Mouse (Mus musculus) intestine, postnatal 0 days (tissue): Measurements from ENCODE around the gene Saal1. TPM values are rescaled to one million over a fixed set of nuclear protein-coding genes. Genes with fewer than 3 reads are reported as not detected.
A peak's percentile ranks its signal among the peaks of the same experiment; 100 is the strongest.

ENCODE experiments used
- ATAC-seq: fragments of 200-750 bp; cut with Nextera tagmentation; 2 replicates; pipeline ENCODE4 v1.8.0; 2017; ENCODE audit warnings: mild to moderate bottlenecking, moderate TSS enrichment, moderate library complexity
- H3K27ac ChIP-seq: fragments of 300-500 bp; sonication (generic); 2 replicates; pipeline ENCODE4 v1.5.1; 2014; ENCODE audit warnings: mild to moderate bottlenecking, low read depth, low read length, moderate library complexity
- H3K27me3 ChIP-seq: fragments of 300-500 bp; sonication (generic); replicated peaks from 2 replicates; pipeline ENCODE4 v1.6.1; 2014; ENCODE audit warnings: low read length, mixed read lengths; ENCODE audit not compliant: control insufficient read depth, insufficient read depth
- H3K36me3 ChIP-seq: fragments of 300-500 bp; sonication (generic); 2 replicates; pipeline ENCODE4 v1.6.1; 2014; ENCODE audit warnings: mild to moderate bottlenecking, moderate library complexity; ENCODE audit not compliant: control insufficient read depth, insufficient read depth
- H3K4me1 ChIP-seq: fragments of 300-500 bp; sonication (generic); replicated peaks from 2 replicates; pipeline ENCODE4 v1.6.1; 2014; ENCODE audit warnings: antibody characterized with exemption, low read length, mixed read lengths; ENCODE audit not compliant: control insufficient read depth, insufficient read depth
- H3K4me2 ChIP-seq: fragments of 300-500 bp; sonication (generic); replicated peaks from 2 replicates; pipeline ENCODE4 v1.6.1; 2014; ENCODE audit warnings: low read depth, mild to moderate bottlenecking, moderate library complexity
- H3K4me3 ChIP-seq: fragments of 300-500 bp; sonication (generic); 2 replicates; pipeline ENCODE4 v1.5.1; 2014; ENCODE audit warnings: low read depth, low read length
- H3K9ac ChIP-seq: fragments of 300-500 bp; sonication (generic); 2 replicates; pipeline ENCODE4 v1.6.1; 2014; ENCODE audit warnings: mild to moderate bottlenecking, low read depth, low read length
- H3K9me3 ChIP-seq: fragments of 300-500 bp; sonication (generic); 2 replicates; pipeline ENCODE4 v1.6.1; 2016; ENCODE audit warnings: mixed run types; ENCODE audit not compliant: control insufficient read depth
- CTCF ChIP-seq: sonication (generic); IDR thresholded peaks from 2 replicates; pipeline ENCODE4 v1.5.1; 2016; ENCODE audit warnings: low read depth, mild to moderate bottlenecking, control low read depth, antibody characterized with exemption, moderate library complexity
- WGBS: fragments of 180-500 bp; shearing (Covaris S2); extraction: QIAGEN DNeasy Blood & Tissue Kit; methylation state at CpG from one replicate; pipeline ENCODE4 v1.1.7; 2014; 5-methylcytosine and 5-hydroxymethylcytosine counted together
- polyA plus RNA-seq: library from polyadenylated mRNA; unstranded; fragments of >200 nt; fragmentation: Nextera tagmentation; extraction: Ambion mirVana; gene quantifications from 2 replicates; pipeline ENCODE4 v1.2.1, GENCODE M21; 2015

Saal1 gene
- polyA plus RNA-seq, 1 experiment from 2014 or later = 8.4 TPM

DNA sequence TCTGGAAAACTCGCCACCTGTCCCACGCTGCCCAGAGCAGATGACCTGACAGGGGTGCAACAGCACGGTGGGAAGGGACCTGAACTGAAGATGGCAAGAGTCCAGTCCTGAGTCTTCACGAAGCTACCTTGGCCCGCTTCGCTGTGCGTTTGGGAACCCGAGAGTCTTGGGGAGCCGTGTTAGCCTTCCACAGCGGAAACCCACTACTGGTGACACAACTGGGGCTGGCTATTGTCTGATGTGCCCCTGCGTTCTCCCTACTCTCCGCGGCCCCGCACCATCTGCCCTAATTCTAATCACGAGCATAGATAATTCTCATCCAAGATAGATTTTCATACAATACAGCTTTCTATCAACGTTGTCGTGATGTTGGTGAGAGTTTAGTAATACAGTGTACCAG, 70.4 kb downstream of the Saal1 start:
- H3K4me1 ChIP-seq = 0 out of 2 replicates have a peak, but pooled peaks cover 4% of the 10 kb centered on the region
- no peak; the same call in 1 of the 2 replicates for ATAC-seq
- no peak overlapping the region for H3K27ac ChIP-seq
- no peak for TF ChIP-seq CTCF
- H3K27me3 ChIP-seq = no peaks in the 10 kb centered on the region
- 0 out of 2 replicates have a peak, but pooled peaks cover 4% of the 10 kb centered on the region for H3K36me3 ChIP-seq
- 14% methylated on average over 17 of the region's 17 CpGs for WGBS
- peak overlapping the region; percentile 100 for H3K4me2 ChIP-seq
- peak overlapping the region; percentile 83 for H3K4me3 ChIP-seq
- peak overlapping the region; percentile 71; the same call in 1 of the 2 replicates for H3K9ac ChIP-seq
- no peaks in the 10 kb centered on the region for H3K9me3 ChIP-seq

DNA sequence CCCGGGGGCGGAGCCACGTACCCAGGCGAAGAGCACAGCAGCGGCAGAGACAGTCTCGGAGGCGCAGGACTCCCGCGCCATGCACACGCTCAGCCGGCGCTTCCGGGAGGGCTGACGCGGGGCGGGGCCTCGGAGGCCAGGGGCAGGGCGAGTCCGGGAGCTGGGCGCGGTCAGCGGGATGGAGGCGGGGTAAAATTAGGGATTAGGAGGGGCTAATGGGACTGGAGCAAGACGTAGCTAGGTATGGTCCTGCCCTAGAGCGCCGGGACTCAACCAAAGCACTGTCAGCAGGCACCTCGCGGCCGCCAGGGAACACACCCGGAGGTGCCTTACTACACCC, 70.8 kb downstream of the Saal1 start, which contains the start of gene Sergef:
Gene Sergef (minus strand): TSS at position 116 of the 340 bp plus-strand sequence.
- peak; percentile 88 for ATAC-seq
- H3K4me1 ChIP-seq = 0 out of 2 replicates have a peak, but pooled peaks cover 4% of the 10 kb centered on the region
- no peaks in the 10 kb centered on the region for H3K9me3 ChIP-seq
- H3K9ac ChIP-seq = peak within 1 kb of the TSS; percentile 71
- H3K36me3 ChIP-seq = 0 out of 2 replicates have a peak, but pooled peaks cover 4% of the 10 kb centered on the region
- 0% methylated on average over 28 of the region's 30 CpGs for WGBS
- peak within 1 kb of the TSS; percentile 83 for H3K4me3 ChIP-seq
- H3K27ac ChIP-seq = no peak within 1 kb of the TSS
- TF ChIP-seq CTCF = no peak
- H3K27me3 ChIP-seq = no peaks in the 10 kb centered on the region
- peak within 1 kb of the TSS; percentile 100 for H3K4me2 ChIP-seq

DNA sequence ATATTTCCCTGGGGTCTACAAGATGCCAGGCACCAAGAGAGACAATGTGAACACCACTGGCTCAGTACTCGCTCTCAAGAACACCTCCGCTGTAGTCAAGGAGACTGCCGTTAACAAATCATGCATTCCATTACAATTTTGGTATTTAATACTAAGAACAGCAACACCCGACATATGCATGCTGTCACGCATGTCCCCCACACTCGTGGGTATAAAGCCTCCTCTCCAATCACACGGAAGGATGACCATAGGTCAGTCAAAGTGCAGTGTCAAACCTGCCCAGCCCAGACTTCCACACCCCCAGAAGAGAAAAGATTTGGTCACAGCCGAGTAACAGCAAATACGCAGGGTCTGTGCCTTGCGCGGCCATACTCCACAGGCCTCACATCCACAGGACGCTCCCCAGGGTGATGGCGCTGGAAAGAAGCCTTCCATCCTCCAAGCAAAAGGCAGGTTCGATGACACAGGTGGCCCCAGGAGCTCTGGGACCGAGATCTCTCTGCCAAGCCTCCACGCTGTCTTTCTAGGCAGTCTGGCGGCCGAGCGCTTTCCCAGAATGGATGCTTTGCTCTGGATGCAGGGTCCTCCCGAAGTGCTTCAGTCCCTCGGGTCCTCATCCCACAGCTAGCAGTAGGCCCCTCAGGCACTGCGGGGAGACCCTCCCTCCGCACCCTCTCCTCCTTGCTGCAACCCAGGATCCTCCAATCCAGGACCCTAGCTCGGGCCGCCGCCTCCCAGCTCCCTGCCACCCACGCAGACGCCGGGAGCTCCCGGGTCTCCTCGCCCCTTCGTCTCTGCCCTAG, 71.4 kb downstream of the Saal1 start:
- WGBS = 11% methylated on average over 32 of the region's 32 CpGs
- Histone ChIP-seq H3K27ac (no peak overlapping the region), H3K9me3 (no peaks in the 10 kb centered on the region), H3K4me3 (peak overlapping the region; percentile 83), H3K27me3 (no peaks in the 10 kb centered on the region), H3K36me3 (0 out of 2 replicates have a peak, but pooled peaks cover 4% of the 10 kb centered on the region), H3K4me2 (peak overlapping the region; percentile 100), H3K4me1 (0 out of 2 replicates have a peak, but pooled peaks cover 4% of the 10 kb centered on the region), H3K9ac (peak overlapping the region; percentile 71)
- no peak for TF ChIP-seq CTCF
- ATAC-seq = peak; percentile 32; the same call in 1 of the 2 replicates

Other genes with a start within 250 kb of the Saal1 start
- gene Sergef, start 70.9 kb downstream of the Saal1 start, polyA plus RNA-seq = 7.5 TPM in 2 replicates
- gene Tph1, start 38.1 kb downstream of the Saal1 start, polyA plus RNA-seq = 4.8 and 5.3 TPM in 2 replicates
- gene Saa3, start 5.0 kb upstream of the Saal1 start, polyA plus RNA-seq = 2.3 and 5.2 TPM in 2 replicates
- gene Saa4, start 21.9 kb upstream of the Saal1 start, polyA plus RNA-seq = not detected in 2 replicates
- gene Saa1, start 32.3 kb upstream of the Saal1 start, polyA plus RNA-seq = 0.29 and 0.47 TPM in 2 replicates
- not detected in 2 replicates for gene Saa2, start 41.1 kb upstream of the Saal1 start, polyA plus RNA-seq
- gene Hps5, start 85.4 kb upstream of the Saal1 start, polyA plus RNA-seq = 13.9 and 14.7 TPM in 2 replicates
- 51.3 and 52.7 TPM in 2 replicates for gene Gtf2h1, start 85.4 kb upstream of the Saal1 start, polyA plus RNA-seq
- 1,258 and 1,338 TPM in 2 replicates for gene Ldha, start 130.8 kb upstream of the Saal1 start, polyA plus RNA-seq
- not detected in 2 replicates for gene Ldhc, start 150.5 kb upstream of the Saal1 start, polyA plus RNA-seq
- gene Tsg101, start 209.3 kb upstream of the Saal1 start, polyA plus RNA-seq = 100 and 107 TPM in 2 replicates
- 4.2 and 4.9 TPM in 2 replicates for gene Uevld, start 247.8 kb upstream of the Saal1 start, polyA plus RNA-seq